Mouse (Mus musculus) cerebellum, postnatal 4 days (tissue): ENCODE results near the gene Smad5.

Experiments
- DNase-seq, 2 experiments: peaks; one replicate each; pipeline ENCODE4 v3.0.0; 2022; ENCODE audit warnings: low spot score in 2 of 2, mixed read lengths in 1 of 2

Smad5 gene

DNA sequence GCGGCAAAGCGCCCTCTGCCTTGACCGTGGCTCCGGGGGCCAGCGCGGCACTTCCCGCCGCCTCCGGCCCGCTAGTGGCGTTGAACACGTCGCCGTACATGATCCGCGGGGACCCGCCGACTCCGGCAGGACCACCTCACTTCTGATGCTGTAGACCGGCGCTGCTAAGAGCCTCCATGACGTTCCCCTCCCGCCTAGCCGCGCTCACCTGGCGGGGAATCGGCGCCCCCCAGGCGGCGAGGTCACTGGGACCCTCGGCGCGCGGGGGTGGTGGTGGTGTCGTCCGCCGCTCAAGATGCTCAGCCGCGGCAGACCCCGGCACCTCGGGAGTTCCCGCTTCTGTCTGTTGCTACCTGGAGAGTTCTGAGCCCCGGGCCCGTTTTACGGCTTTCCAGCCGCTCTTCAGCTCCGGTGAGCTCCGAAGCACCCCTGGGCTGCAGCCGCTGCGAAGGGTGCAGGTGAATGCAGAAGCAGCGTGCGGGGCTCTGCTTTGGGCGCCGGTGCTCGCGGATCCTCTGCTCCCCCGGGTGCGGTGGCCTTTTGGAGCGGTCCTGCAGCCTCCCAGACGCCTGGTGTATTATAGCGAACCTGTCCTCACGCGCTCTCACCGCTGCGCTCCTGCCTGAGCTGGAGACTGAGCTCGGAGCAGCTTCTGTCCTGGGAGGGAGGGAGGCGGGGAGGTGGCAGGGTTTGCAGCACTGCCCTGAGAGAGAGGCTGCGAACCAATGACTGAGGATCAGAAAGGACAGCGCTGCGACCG is 50.6 kb downstream of the Smad5 start, which contains the start of gene Gm45623:
Gene Gm45623 (minus strand): TSS at position 636 of the 760 bp plus-strand sequence.
- DNase-seq = no peak

GRCm38 (mm10) chr13:56755871-56756270 is 53.1 kb downstream of the Smad5 start:
- DNase-seq = no peak

DNA sequence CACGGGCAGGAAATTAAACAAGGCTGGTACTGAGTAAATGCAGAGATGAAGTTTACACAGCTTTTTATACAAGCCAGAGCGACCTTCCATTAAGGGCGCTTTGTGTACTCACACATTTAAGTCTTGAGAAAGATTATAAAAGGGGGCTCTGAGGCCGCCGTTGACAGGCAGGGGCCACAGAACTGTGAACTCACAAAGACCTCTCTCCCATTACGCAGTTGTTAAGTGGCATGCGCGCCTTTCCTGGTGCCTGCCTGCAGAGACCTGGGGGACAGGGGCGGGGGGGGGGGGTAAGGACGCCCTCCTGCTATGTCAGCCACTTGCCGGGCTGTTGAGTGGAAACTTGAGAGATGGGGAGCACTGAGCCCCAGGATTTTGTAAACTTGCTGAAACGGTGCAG is 54.4 kb downstream of the Smad5 start:
- no peak for DNase-seq

- peak; percentile 65 to 78 for DNase-seq
Observed at GRCm38 (mm10) chr13:56758492-56758891, 55.7 kb downstream of the Smad5 start.

GRCm38 (mm10) chr13:56762446-56763229 is 59.8 kb downstream of the Smad5 start:
- DNase-seq = peak in 1 of 2 experiments; percentile 39

- DNase-seq = no peak
Observed at GRCm38 (mm10) chr13:56765284-56766032, 62.6 kb downstream of the Smad5 start.

DNA sequence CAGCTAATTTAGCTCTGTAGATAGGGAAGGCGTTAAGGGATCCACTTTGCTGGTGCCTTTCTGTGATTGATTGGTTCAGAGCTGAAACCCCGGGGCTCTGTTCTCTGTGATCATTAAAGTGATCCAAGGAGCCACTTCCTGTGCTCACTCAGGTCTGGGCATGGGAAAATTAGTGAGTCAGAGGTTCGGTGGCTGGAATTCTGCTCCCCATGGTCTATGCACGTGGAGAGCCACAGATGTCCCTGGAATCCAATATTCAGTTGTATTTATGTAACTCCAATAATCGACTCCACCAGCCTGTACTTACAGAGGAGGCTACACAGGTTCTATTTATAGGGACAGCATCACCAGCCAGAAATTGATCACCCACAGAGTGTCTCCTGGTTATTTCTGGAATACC is 63.4 kb downstream of the Smad5 start:
- no peak for DNase-seq

- DNase-seq = no peak
Observed at GRCm38 (mm10) chr13:56769431-56769830, 66.6 kb downstream of the Smad5 start.

DNA sequence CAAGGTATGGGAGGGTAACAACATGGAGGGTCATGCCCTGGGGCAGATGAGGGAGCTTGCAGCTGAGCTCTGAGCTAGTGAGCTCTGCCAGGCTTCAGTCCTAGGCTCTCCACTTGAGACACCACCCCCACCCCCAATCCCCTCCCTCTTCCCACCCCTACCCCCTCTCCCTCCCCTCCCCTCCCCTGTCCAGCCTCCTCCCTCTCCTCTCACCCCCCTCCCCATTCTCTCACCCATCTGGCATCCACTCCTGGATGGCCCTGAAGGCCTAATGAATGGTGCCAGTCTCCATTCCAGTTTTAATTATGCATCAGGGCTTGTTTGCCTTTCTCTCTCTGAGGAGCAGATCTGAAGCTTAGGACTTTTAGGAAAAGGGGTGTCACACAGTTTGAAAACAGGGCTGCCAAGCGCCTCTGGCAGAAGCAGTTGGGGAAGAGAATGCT is 67.3 kb downstream of the Smad5 start:
- DNase-seq = no peak

GRCm38 (mm10) chr13:56770786-56771185 is 68.0 kb downstream of the Smad5 start:
- DNase-seq = no peak

DNA sequence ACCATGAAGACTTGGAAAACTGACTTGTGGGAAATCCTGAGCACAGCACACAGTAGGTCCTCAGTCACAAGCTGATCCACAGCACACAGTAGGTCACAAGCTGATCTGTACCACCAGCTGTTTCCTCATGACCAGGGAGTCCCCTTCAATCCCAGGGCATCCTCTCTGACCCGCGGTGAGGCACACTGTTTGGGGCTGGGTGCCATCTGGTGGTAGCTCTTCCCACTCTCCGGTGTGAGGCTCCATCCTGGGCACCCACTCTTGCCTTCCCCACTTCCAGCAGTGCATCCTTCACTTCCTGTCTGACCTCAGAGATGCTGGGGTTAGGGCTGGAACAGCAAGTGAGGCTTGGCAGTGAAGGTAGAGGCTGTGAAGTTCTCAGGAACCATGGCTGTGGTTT is 69.8 kb downstream of the Smad5 start:
- DNase-seq = no peak

DNA sequence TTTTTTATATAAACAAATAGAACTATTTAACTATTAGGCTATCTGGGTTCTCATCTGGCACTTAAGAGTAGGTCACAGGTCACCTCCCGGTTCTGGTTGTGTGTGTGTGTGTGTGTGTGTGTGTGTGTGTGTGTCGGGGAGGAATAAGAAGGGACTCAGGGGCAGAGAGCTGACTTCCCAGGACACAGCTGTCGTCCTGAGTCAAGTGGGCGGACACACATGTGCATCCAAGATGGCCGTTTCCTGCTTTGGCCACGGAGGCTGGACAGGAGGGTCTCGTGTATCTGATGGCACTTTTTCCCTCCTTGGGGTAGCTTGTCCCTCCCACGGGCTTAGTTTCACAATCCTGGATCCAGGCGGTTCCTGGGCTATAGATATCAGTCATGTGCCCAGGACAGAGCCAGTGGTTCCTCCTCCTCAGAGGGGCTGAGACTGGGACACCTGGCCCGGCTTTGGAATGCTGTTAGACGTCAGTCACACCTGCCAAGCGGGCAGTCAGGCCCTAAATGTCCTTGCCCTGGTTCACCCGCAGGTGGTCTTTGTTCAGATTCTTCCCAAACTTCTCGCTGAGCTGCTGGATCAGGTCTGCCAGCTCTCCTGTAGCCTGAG is 70.6 kb downstream of the Smad5 start:
- no peak for DNase-seq

DNA sequence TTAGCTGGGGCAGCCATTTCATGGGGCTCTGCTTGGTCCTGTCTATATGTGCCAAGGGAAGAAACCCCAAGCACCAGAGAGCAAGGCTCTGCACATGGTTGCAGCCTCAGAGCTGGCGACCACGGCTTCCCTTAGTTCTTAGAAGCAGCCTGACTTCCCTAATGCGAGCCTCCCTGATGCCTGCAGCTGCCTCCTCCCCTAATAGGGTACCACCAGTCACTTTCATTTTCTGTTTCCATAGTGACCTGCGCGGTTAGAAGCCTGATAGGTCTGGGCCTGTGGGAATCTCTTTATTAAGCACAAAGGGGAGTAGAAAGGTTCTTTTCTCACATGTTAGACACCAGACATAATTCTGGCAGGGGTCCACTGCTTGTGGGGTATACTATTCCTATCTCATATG is 71.5 kb downstream of the Smad5 start:
- DNase-seq = no peak

GRCm38 (mm10) chr13:56780746-56781469 is 78.1 kb downstream of the Smad5 start:
- no peak for DNase-seq

DNA sequence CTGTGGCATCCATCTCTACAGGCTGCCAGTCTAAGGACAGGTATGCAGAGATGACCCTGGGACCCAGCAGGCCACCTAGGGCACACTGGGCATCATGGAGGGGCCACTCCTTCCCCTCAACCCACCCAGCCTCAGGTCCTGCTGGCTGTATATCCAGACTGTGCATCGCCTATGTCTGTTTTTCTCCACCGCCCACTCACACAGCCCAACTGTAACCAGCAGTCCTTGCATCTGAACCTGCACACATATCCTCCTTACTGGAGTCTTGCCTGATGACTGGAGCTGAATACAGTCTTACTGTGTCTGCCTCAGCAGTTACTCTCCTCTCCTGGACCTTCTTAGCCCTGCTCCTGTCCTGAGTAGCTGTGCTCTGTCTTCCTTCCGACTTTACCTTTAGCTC is 78.9 kb downstream of the Smad5 start:
- DNase-seq = no peak

DNA sequence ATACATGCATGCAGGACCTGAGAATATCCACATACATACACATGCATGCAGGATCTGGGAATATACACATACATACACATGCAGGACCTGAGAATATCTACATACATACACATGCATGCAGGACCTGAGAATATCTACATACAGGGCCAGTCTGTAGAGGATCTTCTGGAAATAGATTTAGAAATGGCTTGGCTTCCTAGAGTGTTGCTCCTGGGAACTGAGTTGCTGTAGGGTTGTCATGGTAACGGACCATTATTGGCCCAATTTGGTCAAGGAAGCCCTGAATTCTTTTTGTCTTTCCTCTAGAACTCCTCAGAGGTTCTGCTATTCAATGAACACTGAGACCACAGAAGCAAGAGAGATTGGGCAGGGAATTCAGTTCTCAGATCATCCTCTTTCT is 79.8 kb downstream of the Smad5 start:
- DNase-seq = no peak

DNA sequence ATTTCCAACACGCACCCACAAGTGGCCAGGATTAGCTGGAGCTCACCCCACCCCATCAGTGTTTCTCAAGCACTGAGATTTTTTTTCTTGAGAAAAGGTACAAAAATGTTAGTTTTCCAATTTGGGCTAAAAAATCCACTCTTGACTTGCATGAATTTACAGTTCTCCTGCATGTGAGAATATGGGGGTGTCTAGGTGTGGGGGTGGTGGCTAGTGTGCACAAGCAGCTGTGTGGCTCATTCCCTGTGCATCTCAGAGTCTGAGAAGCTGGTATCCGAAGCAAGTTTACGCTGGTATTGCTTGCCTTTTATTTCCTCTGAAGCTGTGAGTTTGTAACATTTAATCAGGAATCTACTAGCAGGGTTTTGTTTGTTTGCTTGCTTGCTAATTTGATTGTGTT is 87.9 kb downstream of the Smad5 start:
- no peak for DNase-seq
